Mouse (Mus musculus): ENCODE measurements around the gene Kcna2. TPM values are rescaled to one million over a fixed set of nuclear protein-coding genes. Genes with fewer than 3 reads are reported as not detected.
A peak's percentile ranks its signal among the peaks of the same experiment; 100 is the strongest.

The Kcna2 gene
- total and polyA plus RNA-seq, 3 experiments = not detected

DNA sequence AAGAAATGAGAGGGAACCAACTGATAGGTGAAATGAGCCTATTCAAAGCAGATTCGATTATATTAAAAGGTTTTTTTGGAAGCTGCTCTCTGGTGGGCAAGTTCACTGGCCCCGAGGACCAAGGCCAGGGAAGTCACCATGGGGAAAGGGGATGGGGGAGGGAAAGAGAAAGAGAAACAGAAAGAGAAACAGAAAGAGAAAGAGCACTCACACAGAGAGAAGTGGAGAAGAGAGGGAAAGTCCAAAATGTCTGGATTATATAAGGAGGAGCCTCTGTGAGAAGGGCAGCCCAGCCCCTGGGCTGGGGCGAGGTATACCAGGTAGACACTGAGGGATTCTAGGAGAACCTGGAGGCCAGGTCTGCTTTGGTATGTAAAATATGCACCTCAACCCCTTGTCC lies 33.5 kb downstream of the Kcna2 start:
- H3K36me3 ChIP-seq (replicated peaks in 1 of 2; ENCODE audit: control insufficient read depth in 1 of 2, insufficient read depth in 1 of 2, low read length in 1 of 2) = no peaks in the 10 kb centered on the region
- H3K79me2 ChIP-seq (replicated peaks; ENCODE audit: control insufficient read depth, extremely low read depth, insufficient read depth, poor library complexity, severe bottlenecking) = no peaks in the 10 kb centered on the region
- no peak overlapping the region for H3K27ac ChIP-seq (ENCODE audit: insufficient read depth, low read depth)
- H3K9me3 ChIP-seq (replicated peaks; ENCODE audit: low read length) = no peaks in the 10 kb centered on the region
- peak overlapping the region; percentile 71 for H3K4me2 ChIP-seq (ENCODE audit: insufficient read depth, low read depth, poor library complexity, severe bottlenecking)
- no peak overlapping the region for H3K9ac ChIP-seq (ENCODE audit: insufficient read depth, low read depth)
- no peak overlapping the region for H3K4me3 ChIP-seq (replicated peaks in 1 of 3; ENCODE audit: low read depth in 2 of 3, low read length in 2 of 3, poor library complexity in 1 of 3)
- TF ChIP-seq NELFE (IDR thresholded peaks at IDR 0.05; ENCODE audit: low read depth, low read length) (no peak), ETS1 (conservative IDR thresholded peaks at IDR 0.05; ENCODE audit: low read depth, low read length) (peak; percentile 80), IRF4 (IDR thresholded peaks at IDR 0.05; ENCODE audit: low read depth, low read length) (peak; percentile 61)
- dilution Hi-C loops (cut with MboI; ENCODE audit: extremely low pct_ligation_motif_present, extremely low pct_unique_long_range_greater_than_20kb, low sequenced_read_pairs) (no loop called here), in situ Hi-C loops (cut with MboI; ENCODE audit: low pct_ligation_motif_present, low pct_unique_long_range_greater_than_20kb, low sequenced_read_pairs) (no loop called here)
- peak; percentile 10 for DNase-seq (ENCODE audit: extremely low read depth)
- peaks cover 5 to 15% of the 10 kb centered on the region in 2 experiments; a peak in 3 of 4 replicates for H3K4me1 ChIP-seq (ENCODE audit: control insufficient read depth in 1 of 2, insufficient read depth in 2 of 2)
- no peaks in the 10 kb centered on the region for H3K27me3 ChIP-seq (replicated peaks)

DNA sequence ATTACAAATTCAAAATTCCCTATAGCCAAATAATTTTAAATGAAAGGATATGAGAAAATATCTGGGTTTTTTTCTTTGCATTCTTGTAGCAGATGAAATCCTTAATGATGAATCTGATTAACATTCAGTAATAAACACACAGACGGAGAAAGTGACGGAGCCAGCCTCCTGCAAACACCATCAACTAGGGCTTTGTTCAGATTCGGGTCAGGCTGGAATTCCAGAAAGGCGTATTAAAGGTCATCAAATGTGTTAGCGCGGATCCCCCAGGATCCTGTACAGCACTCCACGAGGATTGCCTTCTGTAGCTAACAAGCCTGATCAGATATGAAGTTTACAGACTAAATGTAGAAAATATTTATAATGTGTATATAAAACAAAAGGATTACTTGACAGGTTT lies 46.2 kb downstream of the Kcna2 start:
- Histone ChIP-seq H3K27me3 (replicated peaks) (no peaks in the 10 kb centered on the region), H3K4me3 (replicated peaks in 1 of 3; ENCODE audit: low read depth in 2 of 3, low read length in 2 of 3, poor library complexity in 1 of 3) (no peak overlapping the region), H3K27ac (ENCODE audit: insufficient read depth, low read depth) (no peak overlapping the region), H3K9ac (ENCODE audit: insufficient read depth, low read depth) (no peak overlapping the region), H3K4me1 (ENCODE audit: control insufficient read depth in 1 of 2, insufficient read depth in 2 of 2) (peaks cover 0 to 6% of the 10 kb centered on the region in 2 experiments; a peak in 1 of 4 replicates), H3K9me3 (replicated peaks; ENCODE audit: low read length) (no peaks in the 10 kb centered on the region), H3K36me3 (replicated peaks in 1 of 2; ENCODE audit: control insufficient read depth in 1 of 2, insufficient read depth in 1 of 2, low read length in 1 of 2) (no peaks in the 10 kb centered on the region), H3K79me2 (replicated peaks; ENCODE audit: control insufficient read depth, extremely low read depth, insufficient read depth, poor library complexity, severe bottlenecking) (no peaks in the 10 kb centered on the region), H3K4me2 (ENCODE audit: insufficient read depth, low read depth, poor library complexity, severe bottlenecking) (no peak overlapping the region)
- in situ Hi-C loops (cut with MboI; ENCODE audit: low pct_ligation_motif_present, low pct_unique_long_range_greater_than_20kb, low sequenced_read_pairs) (no loop called here), dilution Hi-C loops (cut with MboI; ENCODE audit: extremely low pct_ligation_motif_present, extremely low pct_unique_long_range_greater_than_20kb, low sequenced_read_pairs) (no loop called here)
- DNase-seq (ENCODE audit: extremely low read depth) = no peak
- TF ChIP-seq RCOR1 (conservative IDR thresholded peaks at IDR 0.05; ENCODE audit: low read depth, low read length) (no peak), USF2 (conservative IDR thresholded peaks at IDR 0.05; ENCODE audit: low read depth, low read length) (no peak), ELF1 (IDR thresholded peaks at IDR 0.05; ENCODE audit: low read depth, low read length) (no peak), JUND (conservative IDR thresholded peaks at IDR 0.05; ENCODE audit: low read depth, low read length) (no peak)

DNA sequence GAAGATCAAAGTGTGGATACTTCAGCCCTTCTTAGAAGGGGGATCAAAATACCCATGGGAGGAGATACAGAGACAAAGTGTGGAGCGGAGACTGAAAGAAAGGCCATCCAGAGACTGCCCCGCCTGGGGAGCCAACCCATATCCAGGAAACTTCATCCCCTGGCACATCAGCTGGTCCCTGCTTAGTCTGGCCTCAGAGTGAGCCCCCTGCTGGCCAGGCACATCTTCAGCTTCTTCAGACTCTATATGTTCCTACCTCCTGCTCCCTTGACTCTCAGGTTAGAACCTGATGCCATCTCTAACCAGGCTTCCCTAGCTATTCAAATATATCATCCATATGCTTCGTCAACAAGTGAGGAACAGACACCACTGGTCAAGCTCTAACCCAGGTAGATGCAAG lies 48.1 kb downstream of the Kcna2 start:
- TF ChIP-seq SIN3A (IDR thresholded peaks at IDR 0.05; ENCODE audit: low read length) (no peak), MEF2A (IDR thresholded peaks at IDR 0.05; ENCODE audit: borderline replicate concordance, low read depth, low read length) (no peak), RAD21 (IDR thresholded peaks at IDR 0.05; ENCODE audit: low read depth, low read length) (peak; percentile 61), NELFE (IDR thresholded peaks at IDR 0.05; ENCODE audit: low read depth, low read length) (no peak), CTCF (conservative IDR thresholded peaks at IDR 0.05 in 1 of 2, IDR thresholded peaks at IDR 0.05 in 1 of 2; ENCODE audit: low read depth in 2 of 2, low read length in 2 of 2) (peak; percentile 37 to 87; a peak in 3 of 4 replicates), SMC3 (IDR thresholded peaks at IDR 0.05; ENCODE audit: low read depth, low read length) (peak; percentile 94), MYC (IDR thresholded peaks at IDR 0.05; ENCODE audit: low read depth, low read length) (0 out of 2 replicates have a peak, but pooled peaks have one; percentile 18), TCF12 (IDR thresholded peaks at IDR 0.05; ENCODE audit: low read depth, low read length) (0 out of 2 replicates have a peak, but pooled peaks have one; percentile 28), ELF1 (IDR thresholded peaks at IDR 0.05; ENCODE audit: low read depth, low read length) (no peak)
- no peak overlapping the region for H3K9ac ChIP-seq (ENCODE audit: insufficient read depth, low read depth)
- no peaks in the 10 kb centered on the region for H3K27me3 ChIP-seq (replicated peaks)
- DNase-seq (ENCODE audit: extremely low read depth) = peak; percentile 50
- H3K79me2 ChIP-seq (replicated peaks; ENCODE audit: control insufficient read depth, extremely low read depth, insufficient read depth, poor library complexity, severe bottlenecking) = no peaks in the 10 kb centered on the region
- H3K36me3 ChIP-seq (replicated peaks in 1 of 2; ENCODE audit: control insufficient read depth in 1 of 2, insufficient read depth in 1 of 2, low read length in 1 of 2) = no peaks in the 10 kb centered on the region
- H3K27ac ChIP-seq (ENCODE audit: insufficient read depth, low read depth) = no peak overlapping the region
- H3K9me3 ChIP-seq (replicated peaks; ENCODE audit: low read length) = no peaks in the 10 kb centered on the region
- no peak overlapping the region for H3K4me3 ChIP-seq (replicated peaks in 1 of 3; ENCODE audit: low read depth in 2 of 3, low read length in 2 of 3, poor library complexity in 1 of 3)
- H3K4me2 ChIP-seq (ENCODE audit: insufficient read depth, low read depth, poor library complexity, severe bottlenecking) = no peak overlapping the region
- dilution Hi-C loops (cut with MboI; ENCODE audit: extremely low pct_ligation_motif_present, extremely low pct_unique_long_range_greater_than_20kb, low sequenced_read_pairs) = no loop called here
- peaks cover 0 to 4% of the 10 kb centered on the region in 2 experiments; a peak in 1 of 4 replicates for H3K4me1 ChIP-seq (ENCODE audit: control insufficient read depth in 1 of 2, insufficient read depth in 2 of 2)
- in situ Hi-C loops (cut with MboI; ENCODE audit: low pct_ligation_motif_present, low pct_unique_long_range_greater_than_20kb, low sequenced_read_pairs) = no loop called here

Measured in CH12.LX (cell line).